Comparison of ENCODE assay signal across 10 mouse cellular contexts in the genomic region with DNA sequence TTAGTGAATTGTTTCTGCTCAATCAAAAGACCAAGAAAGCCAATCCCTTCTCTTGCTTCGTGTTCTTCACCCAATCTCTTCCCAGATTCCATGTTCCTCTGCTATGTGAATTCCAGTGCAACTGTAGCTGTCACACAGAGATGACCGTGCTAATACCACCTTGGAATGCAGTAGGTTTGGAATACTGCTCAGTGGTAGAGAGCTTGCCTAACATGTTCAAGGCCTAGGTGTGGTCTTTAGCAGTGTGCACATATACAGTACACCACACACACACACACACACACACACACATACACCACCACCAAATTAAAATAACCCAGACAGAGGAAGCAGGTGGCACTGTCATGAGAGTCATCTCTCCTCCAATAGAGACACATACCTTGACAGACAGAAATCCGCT.
DNase-seq lines count a peak whose midpoint lies in the region; ATAC-seq lines count a peak whose summit lies in the region.
"Had no signal": no experiment of that assay in that cellular context is flagged by ENCODE, and none has a peak within 500 bp of the region (broad histone marks: within the 10 kb centered on the region; RNA-seq: fewer than 3 reads in every experiment).

No protein-coding gene starts in this region.

- no peak overlapping the region for H3K27ac ChIP-seq in forebrain, embryonic 12.5 days
- no peak overlapping the region for H3K27ac ChIP-seq in forebrain, embryonic 16.5 days (ENCODE audit: low read length)
- no peak overlapping the region for H3K27ac ChIP-seq in kidney, embryonic 16.5 days (ENCODE audit: low read length)
- no peak overlapping the region for H3K27ac ChIP-seq in midbrain, embryonic 15.5 days
- H3K27ac ChIP-seq in midbrain, embryonic 14.5 days (replicated peaks; ENCODE audit: low read depth, low read length), result no peak overlapping the region
- H3K27ac ChIP-seq: embryonic facial prominence, embryonic 12.5 days; heart, embryonic 13.5 days; hindbrain, embryonic 14.5 days had no signal

- no peak overlapping the region for H3K9ac ChIP-seq in forebrain, embryonic 12.5 days
- H3K9ac ChIP-seq in forebrain, embryonic 16.5 days (replicated peaks; ENCODE audit: low read depth, low read length), result no peak overlapping the region
- H3K9ac ChIP-seq in kidney, embryonic 16.5 days (replicated peaks; ENCODE audit: low read length), result no peak overlapping the region
- H3K9ac ChIP-seq in midbrain, embryonic 15.5 days, result no peak overlapping the region
- H3K9ac ChIP-seq in midbrain, embryonic 14.5 days (replicated peaks; ENCODE audit: low read length), result no peak overlapping the region
- H3K9ac ChIP-seq: embryonic facial prominence, embryonic 12.5 days; heart, embryonic 13.5 days; hindbrain, embryonic 14.5 days had no signal

- no peaks in the 10 kb centered on the region for H3K9me3 ChIP-seq in forebrain, embryonic 12.5 days
- no peaks in the 10 kb centered on the region for H3K9me3 ChIP-seq in forebrain, embryonic 16.5 days (ENCODE audit: control insufficient read depth, low read length)
- no peaks in the 10 kb centered on the region for H3K9me3 ChIP-seq in kidney, embryonic 16.5 days (ENCODE audit: low read length)
- no peaks in the 10 kb centered on the region for H3K9me3 ChIP-seq in midbrain, embryonic 15.5 days
- H3K9me3 ChIP-seq in midbrain, embryonic 14.5 days (ENCODE audit: control insufficient read depth, low read length), result no peaks in the 10 kb centered on the region
- H3K9me3 ChIP-seq: embryonic facial prominence, embryonic 12.5 days; heart, embryonic 13.5 days had no signal

- H3K36me3 ChIP-seq in forebrain, embryonic 12.5 days (replicated peaks), result no peaks in the 10 kb centered on the region
- no peaks in the 10 kb centered on the region for H3K36me3 ChIP-seq in forebrain, embryonic 16.5 days (ENCODE audit: control insufficient read depth, insufficient read depth)
- H3K36me3 ChIP-seq in kidney, embryonic 16.5 days (ENCODE audit: insufficient read depth, low read length), result no peaks in the 10 kb centered on the region
- no peaks in the 10 kb centered on the region for H3K36me3 ChIP-seq in midbrain, embryonic 15.5 days (replicated peaks)
- H3K36me3 ChIP-seq in midbrain, embryonic 14.5 days (ENCODE audit: control insufficient read depth, insufficient read depth, low read length), result no peaks in the 10 kb centered on the region
- H3K36me3 ChIP-seq: embryonic facial prominence, embryonic 12.5 days; heart, embryonic 13.5 days had no signal

- H3K4me3 ChIP-seq in forebrain, embryonic 12.5 days (replicated peaks), result no peak overlapping the region
- no peak overlapping the region for H3K4me3 ChIP-seq in forebrain, embryonic 16.5 days (replicated peaks; ENCODE audit: low read length)
- H3K4me3 ChIP-seq in kidney, embryonic 16.5 days (ENCODE audit: low read length), result no peak overlapping the region
- H3K4me3 ChIP-seq in midbrain, embryonic 15.5 days, result no peak overlapping the region
- H3K4me3 ChIP-seq in midbrain, embryonic 14.5 days (replicated peaks; ENCODE audit: low read depth, low read length), result no peak overlapping the region
- H3K4me3 ChIP-seq: embryonic facial prominence, embryonic 12.5 days; heart, embryonic 13.5 days had no signal

- no peaks in the 10 kb centered on the region for H3K27me3 ChIP-seq in forebrain, embryonic 12.5 days
- no peaks in the 10 kb centered on the region for H3K27me3 ChIP-seq in forebrain, embryonic 16.5 days (replicated peaks; ENCODE audit: control insufficient read depth, insufficient read depth, low read length)
- H3K27me3 ChIP-seq in kidney, embryonic 16.5 days (ENCODE audit: insufficient read depth, low read length), result no peaks in the 10 kb centered on the region
- no peaks in the 10 kb centered on the region for H3K27me3 ChIP-seq in midbrain, embryonic 15.5 days (replicated peaks)
- no peaks in the 10 kb centered on the region for H3K27me3 ChIP-seq in midbrain, embryonic 14.5 days (ENCODE audit: control insufficient read depth, insufficient read depth, low read length)
- H3K27me3 ChIP-seq: embryonic facial prominence, embryonic 12.5 days; heart, embryonic 13.5 days had no signal

- H3K4me2 ChIP-seq in forebrain, embryonic 12.5 days, result no peak overlapping the region
- no peak overlapping the region for H3K4me2 ChIP-seq in forebrain, embryonic 16.5 days (ENCODE audit: low read length)
- H3K4me2 ChIP-seq in kidney, embryonic 16.5 days (replicated peaks; ENCODE audit: low read depth, low read length), result no peak overlapping the region
- H3K4me2 ChIP-seq in midbrain, embryonic 15.5 days, result no peak overlapping the region
- H3K4me2 ChIP-seq in midbrain, embryonic 14.5 days (ENCODE audit: low read length), result no peak overlapping the region
- H3K4me2 ChIP-seq: embryonic facial prominence, embryonic 12.5 days; heart, embryonic 13.5 days had no signal

- ATAC-seq in forebrain, embryonic 12.5 days (ENCODE audit: low FRiP score), result peak; percentile 24; the same call in 1 of the 2 replicates
- ATAC-seq in forebrain, embryonic 16.5 days, result no peak
- ATAC-seq in kidney, embryonic 16.5 days (ENCODE audit: low FRiP score, low TSS enrichment), result peak; percentile 23; the same call in 1 of the 2 replicates
- ATAC-seq in midbrain, embryonic 15.5 days (replicated peaks), result peak; percentile 53
- ATAC-seq in midbrain, embryonic 14.5 days (ENCODE audit: low FRiP score, low TSS enrichment), result no peak

- H3K4me1 ChIP-seq in forebrain, embryonic 12.5 days, result no peaks in the 10 kb centered on the region
- H3K4me1 ChIP-seq in forebrain, embryonic 16.5 days (replicated peaks; ENCODE audit: control insufficient read depth, insufficient read depth, low read length), result no peaks in the 10 kb centered on the region
- no peaks in the 10 kb centered on the region for H3K4me1 ChIP-seq in kidney, embryonic 16.5 days (ENCODE audit: insufficient read depth, low read length)
- no peaks in the 10 kb centered on the region for H3K4me1 ChIP-seq in midbrain, embryonic 15.5 days
- no peaks in the 10 kb centered on the region for H3K4me1 ChIP-seq in midbrain, embryonic 14.5 days (ENCODE audit: control insufficient read depth, insufficient read depth, low read length)
- H3K4me1 ChIP-seq: embryonic facial prominence, embryonic 12.5 days; heart, embryonic 13.5 days had no signal

- DNase-seq in kidney, postnatal 4 days, result no peak
- DNase-seq in midbrain, embryonic 14.5 days, result no peak
- no peak for DNase-seq in lung, postnatal 14 days

- WGBS in forebrain, embryonic 12.5 days, result 65% methylated on average over 3 of the region's 3 CpGs
- WGBS in forebrain, embryonic 16.5 days, result 62% methylated on average over 3 of the region's 3 CpGs
- 88% methylated on average over 3 of the region's 3 CpGs for WGBS in kidney, embryonic 16.5 days
- 81% methylated on average over 3 of the region's 3 CpGs for WGBS in midbrain, embryonic 15.5 days
- 69% methylated on average over 3 of the region's 3 CpGs for WGBS in midbrain, embryonic 14.5 days

Comparison
In these comparisons a context has a peak if more than half of its experiments do, and no peak if none do; other contexts are left out.
1. ATAC-seq: peak in forebrain, embryonic 12.5 days (single experiment), kidney, embryonic 16.5 days (single experiment) and midbrain, embryonic 15.5 days (single experiment); none in forebrain, embryonic 16.5 days (single experiment) and midbrain, embryonic 14.5 days (single experiment).